Mouse (Mus musculus) neural tube, embryonic 12.5 days (tissue): Measurements from ENCODE around the gene Cd69. TPM values are rescaled to one million over a fixed set of nuclear protein-coding genes. Genes with fewer than 3 reads are reported as not detected.

Experiments
- ATAC-seq: fragments of 200-750 bp; cut with Nextera tagmentation; 2 replicates; pipeline ENCODE4 v1.8.0; 2017; ENCODE audit warnings: low read depth, mild to moderate bottlenecking, moderate TSS enrichment, moderate library complexity; ENCODE audit not compliant: low FRiP score
- H3K27ac ChIP-seq: fragments of 300-500 bp; sonication (generic); 2 replicates; pipeline ENCODE4 v1.5.1; 2016
- H3K27me3 ChIP-seq: fragments of 300-500 bp; sonication (generic); replicated peaks from 2 replicates; pipeline ENCODE4 v1.6.1; 2016; ENCODE audit warnings: mild to moderate bottlenecking
- H3K36me3 ChIP-seq: fragments of 300-500 bp; sonication (generic); 2 replicates; pipeline ENCODE4 v1.6.1; 2016; ENCODE audit warnings: mild to moderate bottlenecking
- H3K4me1 ChIP-seq: fragments of 300-500 bp; sonication (generic); 2 replicates; pipeline ENCODE4 v1.6.1; 2016
- H3K4me2 ChIP-seq: fragments of 300-500 bp; sonication (generic); replicated peaks from 2 replicates; pipeline ENCODE4 v1.6.1; 2016; ENCODE audit warnings: mild to moderate bottlenecking
- H3K4me3 ChIP-seq: fragments of 300-500 bp; sonication (generic); 2 replicates; pipeline ENCODE4 v1.5.1; 2016
- H3K9ac ChIP-seq: fragments of 300-500 bp; sonication (generic); 2 replicates; pipeline ENCODE4 v1.6.1; 2016; ENCODE audit warnings: mild to moderate bottlenecking
- H3K9me3 ChIP-seq: fragments of 300-500 bp; sonication (generic); 2 replicates; pipeline ENCODE4 v1.6.1; 2016; ENCODE audit warnings: mild to moderate bottlenecking
- WGBS: fragments of 180-500 bp; shearing (Covaris S2); methylation state at CpG from one replicate; pipeline ENCODE4 v1.1.7; 2016; 5-methylcytosine and 5-hydroxymethylcytosine counted together
- polyA plus RNA-seq: library from polyadenylated mRNA; unstranded; fragments of >200 nt; fragmentation: Nextera tagmentation; extraction: Ambion mirVana; gene quantifications from 2 replicates; pipeline ENCODE4 v1.2.1, GENCODE M21; 2016

The Cd69 gene
- polyA plus RNA-seq, 1 experiment from 2014 or later, result not detected

DNA sequence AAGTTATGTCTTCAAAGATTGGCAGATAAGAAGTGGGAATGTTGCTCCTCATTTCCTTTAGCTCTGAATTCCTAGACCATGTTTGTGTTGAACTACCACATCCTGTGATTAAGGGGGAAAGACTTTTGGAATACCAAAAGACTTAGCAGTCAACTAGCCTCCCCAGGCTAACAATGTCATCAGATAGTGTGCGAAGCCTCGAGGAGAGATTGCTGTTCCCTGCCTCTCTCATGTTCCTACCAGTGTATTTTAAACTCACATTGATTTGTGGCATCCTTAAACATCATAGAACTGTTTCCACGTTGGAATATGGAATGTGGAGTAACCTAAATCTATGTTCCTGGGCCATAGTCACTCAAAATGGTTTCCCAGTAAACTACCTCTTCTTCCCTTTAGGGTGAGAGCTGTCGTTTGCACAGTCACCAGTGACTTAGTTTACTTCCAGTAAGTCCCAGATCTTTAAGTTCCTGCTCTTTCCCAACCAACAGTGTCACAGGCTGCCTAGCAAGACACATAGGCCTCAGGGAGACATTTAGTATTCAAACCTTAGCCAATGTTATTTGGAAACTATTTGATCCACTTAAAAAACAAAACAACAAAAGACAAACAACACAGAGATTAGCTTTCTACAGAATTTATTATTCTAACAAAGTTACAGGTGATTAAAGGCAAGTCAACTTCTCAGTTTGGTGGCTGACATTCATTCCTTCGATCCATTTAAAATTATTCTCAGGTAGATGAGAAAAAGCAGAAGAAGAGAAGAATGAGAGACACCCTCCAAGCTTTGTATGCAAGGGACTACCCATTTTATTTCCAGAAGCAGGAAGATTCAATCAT lies 43.0 kb downstream of the Cd69 start:
- H3K4me1 ChIP-seq, result no peaks in the 10 kb centered on the region
- H3K27me3 ChIP-seq, result no peaks in the 10 kb centered on the region
- H3K36me3 ChIP-seq, result no peaks in the 10 kb centered on the region
- no peak overlapping the region for H3K9ac ChIP-seq
- H3K9me3 ChIP-seq, result no peaks in the 10 kb centered on the region
- no peak overlapping the region for H3K27ac ChIP-seq
- ATAC-seq, result no peak
- H3K4me2 ChIP-seq, result no peak overlapping the region
- no peak overlapping the region for H3K4me3 ChIP-seq
- 80% methylated on average over 5 of the region's 5 CpGs for WGBS

DNA sequence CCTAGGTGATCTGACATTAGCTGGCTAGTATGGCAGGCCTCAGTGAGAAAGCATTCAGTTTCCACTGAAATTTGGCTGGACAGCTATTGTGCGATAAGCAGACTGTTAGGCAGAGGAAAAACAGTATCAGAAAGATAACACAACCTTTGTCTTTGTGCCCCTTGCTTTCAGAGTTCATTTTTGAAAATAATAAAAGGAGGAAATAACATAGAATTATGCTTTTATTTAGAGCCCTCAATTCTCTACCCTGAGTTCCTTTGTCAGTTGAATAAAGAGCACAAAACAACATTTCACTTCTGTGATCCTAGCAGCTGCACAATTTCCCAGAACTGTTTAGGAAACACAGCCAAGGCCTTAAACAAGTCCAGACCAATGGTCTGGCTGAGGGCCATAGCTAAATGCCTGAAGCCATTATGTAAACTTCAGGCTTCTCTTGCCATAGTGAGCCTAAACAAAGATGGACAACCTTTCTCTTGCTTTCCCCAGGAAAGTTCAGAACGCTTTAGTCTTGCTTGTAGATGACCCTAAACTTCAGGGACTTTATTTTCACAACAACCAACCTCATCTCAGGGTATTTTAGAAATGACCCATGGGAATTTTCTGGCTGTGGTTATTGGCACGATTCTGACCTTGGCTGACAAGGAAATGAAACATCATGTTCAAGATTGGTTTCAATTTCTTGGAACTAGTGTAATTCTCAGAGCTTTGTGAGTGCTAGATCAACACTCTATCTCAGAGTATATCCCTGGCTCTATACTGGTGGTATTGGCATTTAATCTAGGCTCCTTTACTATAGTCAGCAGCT lies 45.3 kb downstream of the Cd69 start:
- WGBS, result 80% methylated on average over 3 of the region's 3 CpGs
- H3K36me3 ChIP-seq, result no peaks in the 10 kb centered on the region
- no peaks in the 10 kb centered on the region for H3K9me3 ChIP-seq
- H3K9ac ChIP-seq, result no peak overlapping the region
- ATAC-seq, result no peak
- H3K4me3 ChIP-seq, result no peak overlapping the region
- no peaks in the 10 kb centered on the region for H3K27me3 ChIP-seq
- no peak overlapping the region for H3K27ac ChIP-seq
- no peak overlapping the region for H3K4me2 ChIP-seq
- no peaks in the 10 kb centered on the region for H3K4me1 ChIP-seq

DNA sequence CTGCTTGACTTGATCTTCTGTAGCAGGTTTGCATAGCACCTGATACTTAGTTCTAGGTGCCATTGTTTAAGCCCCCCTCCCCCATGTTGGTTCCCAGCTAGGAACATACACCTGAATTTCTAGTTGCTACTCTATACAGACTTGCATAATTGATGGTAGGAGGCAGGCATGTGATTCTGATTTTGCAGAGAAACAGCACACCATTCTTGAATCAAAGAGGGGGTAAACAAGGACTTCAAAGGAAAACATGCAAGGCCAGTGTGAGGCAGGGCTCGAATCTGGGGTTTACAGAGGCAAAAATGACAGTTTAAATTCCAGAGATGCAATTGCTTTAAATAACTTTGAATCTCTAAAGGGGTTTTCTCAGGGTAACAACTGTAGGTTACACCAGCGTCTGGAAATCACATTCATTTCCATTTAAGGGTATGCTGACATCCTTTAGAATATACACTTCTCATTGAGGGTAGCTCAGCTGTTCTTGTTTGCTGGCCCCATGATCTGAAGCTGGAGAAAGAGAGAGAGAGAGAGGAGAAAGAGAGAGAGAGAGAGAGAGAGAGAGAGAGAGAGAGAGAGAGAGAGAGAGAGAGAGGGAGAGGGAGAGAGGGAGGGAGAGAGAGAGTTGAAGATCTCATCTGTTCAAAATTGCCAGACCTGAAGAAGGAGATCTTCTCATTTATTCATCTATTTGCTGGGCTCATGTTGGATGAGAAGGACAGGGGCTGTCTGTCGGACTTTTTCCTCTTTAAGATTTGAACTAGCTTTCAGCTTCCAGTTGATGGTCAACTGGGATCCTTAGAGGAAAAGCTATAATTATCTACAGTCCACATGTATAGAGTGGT lies 46.1 kb downstream of the Cd69 start:
- H3K9me3 ChIP-seq, result no peaks in the 10 kb centered on the region
- no peak for ATAC-seq
- H3K27me3 ChIP-seq, result no peaks in the 10 kb centered on the region
- H3K27ac ChIP-seq, result no peak overlapping the region
- H3K9ac ChIP-seq, result no peak overlapping the region
- no peaks in the 10 kb centered on the region for H3K4me1 ChIP-seq
- H3K4me3 ChIP-seq, result no peak overlapping the region
- WGBS, result 60% methylated on average over 3 of the region's 3 CpGs
- H3K36me3 ChIP-seq, result no peaks in the 10 kb centered on the region
- no peak overlapping the region for H3K4me2 ChIP-seq

DNA sequence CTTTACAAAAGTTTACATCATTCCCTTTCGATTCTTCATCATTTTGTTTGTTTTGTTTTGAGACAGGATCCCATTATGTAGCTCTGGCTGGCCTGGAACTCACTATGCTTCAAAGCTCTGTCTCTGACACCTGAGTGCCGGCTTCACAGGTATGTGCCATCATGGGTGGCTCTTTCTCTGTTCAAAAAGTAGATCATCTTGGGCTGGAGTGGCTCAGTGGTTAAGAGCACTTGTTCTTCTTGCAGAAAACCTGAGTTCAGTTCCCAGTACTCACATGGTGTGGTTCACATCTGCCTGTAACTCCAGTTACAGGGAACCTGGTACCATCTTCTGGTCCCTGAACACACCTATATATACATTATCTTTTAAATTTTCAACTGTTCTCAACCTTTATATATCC lies 50.2 kb downstream of the Cd69 start:
- H3K4me2 ChIP-seq, result no peak overlapping the region
- H3K27me3 ChIP-seq, result no peaks in the 10 kb centered on the region
- no peaks in the 10 kb centered on the region for H3K9me3 ChIP-seq
- no peak overlapping the region for H3K27ac ChIP-seq
- 87% methylated on average over 2 of the region's 2 CpGs for WGBS
- H3K36me3 ChIP-seq, result no peaks in the 10 kb centered on the region
- no peak for ATAC-seq
- no peak overlapping the region for H3K4me3 ChIP-seq
- H3K4me1 ChIP-seq, result no peaks in the 10 kb centered on the region
- no peak overlapping the region for H3K9ac ChIP-seq

DNA sequence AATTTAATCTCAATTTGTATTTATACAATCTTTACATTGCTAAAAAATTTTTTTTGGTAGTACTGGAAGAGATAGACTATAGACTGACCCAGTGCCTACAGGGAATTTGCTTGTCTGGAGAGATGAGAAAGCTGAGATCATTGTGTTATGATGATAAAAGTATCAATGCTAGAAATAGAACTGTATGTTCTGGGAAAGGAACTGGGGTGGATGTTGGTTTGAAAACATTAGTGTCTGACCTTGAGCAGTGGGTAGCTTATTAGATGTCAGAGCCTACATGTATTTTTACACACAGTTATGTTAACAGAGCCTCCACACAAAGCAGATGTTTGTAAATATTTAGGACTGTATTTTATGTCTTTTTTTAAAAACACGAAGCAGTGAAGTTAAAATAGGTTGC lies 51.1 kb downstream of the Cd69 start:
- Histone ChIP-seq H3K9me3 (no peaks in the 10 kb centered on the region), H3K4me3 (no peak overlapping the region), H3K4me1 (no peaks in the 10 kb centered on the region), H3K4me2 (no peak overlapping the region), H3K27ac (no peak overlapping the region), H3K9ac (no peak overlapping the region), H3K27me3 (no peaks in the 10 kb centered on the region), H3K36me3 (no peaks in the 10 kb centered on the region)
- ATAC-seq, result no peak
- 76% methylated on average over 1 of the region's 1 CpGs for WGBS

DNA sequence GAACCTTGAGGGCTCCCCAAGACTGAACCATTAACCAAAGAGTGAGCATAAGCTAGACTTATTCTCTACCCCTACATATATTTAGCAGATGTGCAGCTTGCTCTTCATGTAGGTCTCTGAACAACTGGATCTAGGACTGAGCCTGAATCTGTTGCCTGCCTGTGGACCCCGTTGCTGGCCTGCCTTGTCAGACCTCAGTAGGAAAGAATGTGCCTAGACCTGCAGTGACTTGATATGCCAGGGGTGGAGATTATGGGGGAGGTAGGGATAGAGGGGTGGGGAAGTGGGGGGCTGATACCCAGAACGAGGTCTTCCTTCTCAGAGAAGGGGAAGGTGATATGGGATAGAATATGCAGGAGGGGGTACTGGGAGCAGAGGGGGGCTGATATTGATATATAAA lies 51.6 kb downstream of the Cd69 start:
- Histone ChIP-seq H3K36me3 (no peaks in the 10 kb centered on the region), H3K27me3 (no peaks in the 10 kb centered on the region), H3K9me3 (no peaks in the 10 kb centered on the region), H3K4me3 (no peak overlapping the region), H3K4me1 (no peaks in the 10 kb centered on the region), H3K9ac (no peak overlapping the region), H3K4me2 (no peak overlapping the region), H3K27ac (no peak overlapping the region)
- 88% methylated on average over 2 of the region's 2 CpGs for WGBS
- no peak for ATAC-seq

DNA sequence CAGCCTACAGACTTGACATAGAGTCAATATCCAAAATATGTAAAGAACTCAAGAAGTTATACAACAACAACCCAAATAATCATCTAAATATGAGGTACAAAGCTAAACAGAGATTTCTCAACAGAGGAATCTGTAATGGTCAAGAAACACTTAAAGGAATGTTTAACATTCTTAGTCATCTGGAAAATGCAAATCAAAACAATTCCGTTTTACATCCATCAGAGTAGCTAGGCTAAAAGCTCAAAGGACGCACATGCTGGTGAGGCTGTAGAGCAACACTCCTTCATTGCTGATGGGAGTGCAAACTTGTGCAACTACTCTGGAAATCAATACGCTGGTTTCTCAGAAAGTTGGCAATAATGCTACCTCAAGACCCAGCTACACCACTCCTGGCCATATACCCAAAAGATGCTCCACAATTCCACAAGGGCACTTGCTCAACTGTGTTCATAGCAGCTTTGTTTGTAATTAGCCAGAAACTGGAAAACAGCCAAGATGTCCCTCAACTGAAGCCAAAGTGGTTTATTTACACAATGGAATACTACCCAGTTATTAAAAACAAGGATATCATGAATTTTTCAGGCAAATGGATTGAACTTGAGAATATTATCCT lies 52.9 kb downstream of the Cd69 start:
- 88% methylated on average over 3 of the region's 3 CpGs for WGBS
- Histone ChIP-seq H3K9ac (no peak overlapping the region), H3K27me3 (no peaks in the 10 kb centered on the region), H3K9me3 (no peaks in the 10 kb centered on the region), H3K27ac (no peak overlapping the region), H3K4me1 (no peaks in the 10 kb centered on the region), H3K4me2 (no peak overlapping the region), H3K4me3 (no peak overlapping the region), H3K36me3 (no peaks in the 10 kb centered on the region)
- no peak for ATAC-seq

DNA sequence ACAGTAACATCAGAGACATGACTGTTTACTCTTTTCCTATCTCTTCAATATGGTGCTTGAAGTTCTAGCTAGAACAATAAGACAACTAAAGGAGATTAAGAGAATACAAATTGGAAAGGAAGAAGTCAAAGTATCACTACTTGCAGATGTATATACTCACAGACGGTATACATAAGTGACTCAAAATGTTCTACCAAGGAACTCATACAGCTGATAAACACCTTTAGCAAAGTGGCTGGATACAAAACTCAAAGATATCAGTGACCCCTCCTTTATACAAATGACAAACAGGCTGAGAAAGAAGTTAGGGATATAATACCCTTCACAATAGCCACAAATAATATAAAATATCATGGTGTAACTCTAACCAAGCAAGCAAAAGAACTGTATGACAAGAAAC lies 54.2 kb downstream of the Cd69 start:
- Histone ChIP-seq H3K36me3 (no peaks in the 10 kb centered on the region), H3K9ac (no peak overlapping the region), H3K4me2 (no peak overlapping the region), H3K27me3 (no peaks in the 10 kb centered on the region), H3K9me3 (no peaks in the 10 kb centered on the region), H3K4me1 (no peaks in the 10 kb centered on the region), H3K4me3 (no peak overlapping the region), H3K27ac (no peak overlapping the region)
- ATAC-seq, result no peak
- WGBS, result 96% methylated on average over 1 of the region's 1 CpGs

DNA sequence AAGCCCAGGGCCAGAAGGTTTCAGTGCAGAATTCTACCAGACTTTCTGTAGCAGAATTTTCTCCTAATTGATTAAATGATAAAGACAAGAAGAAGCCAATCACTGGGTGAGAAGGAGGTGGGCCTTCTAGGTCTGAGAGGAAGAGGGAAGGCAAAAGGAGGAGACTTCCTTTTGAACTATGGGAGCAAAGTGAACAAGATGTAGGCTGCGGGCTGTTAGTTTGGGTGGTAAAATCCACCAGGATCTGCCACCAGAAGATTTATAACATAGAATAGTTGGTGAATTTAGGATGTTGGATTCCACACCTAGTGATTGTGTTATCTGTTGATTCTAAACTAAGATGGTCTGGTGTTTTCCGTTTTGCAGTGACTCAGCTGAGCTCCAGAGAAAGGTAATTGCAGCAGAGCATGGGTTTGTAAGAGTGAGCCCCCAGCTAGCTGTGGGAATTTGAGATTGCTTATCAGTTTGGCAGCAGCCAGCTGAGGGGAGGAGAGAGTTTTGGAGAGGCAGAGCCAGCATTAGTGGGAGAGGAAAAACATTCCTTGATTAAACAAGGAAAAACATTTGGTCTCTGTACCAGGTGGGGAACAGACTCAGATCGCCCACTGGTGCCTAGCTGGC lies 55.2 kb downstream of the Cd69 start:
- no peak for ATAC-seq
- Histone ChIP-seq H3K27ac (no peak overlapping the region), H3K36me3 (no peaks in the 10 kb centered on the region), H3K4me2 (no peak overlapping the region), H3K9ac (no peak overlapping the region), H3K4me3 (no peak overlapping the region), H3K27me3 (no peaks in the 10 kb centered on the region), H3K9me3 (no peaks in the 10 kb centered on the region), H3K4me1 (no peaks in the 10 kb centered on the region)
- 86% methylated on average over 3 of the region's 3 CpGs for WGBS

DNA sequence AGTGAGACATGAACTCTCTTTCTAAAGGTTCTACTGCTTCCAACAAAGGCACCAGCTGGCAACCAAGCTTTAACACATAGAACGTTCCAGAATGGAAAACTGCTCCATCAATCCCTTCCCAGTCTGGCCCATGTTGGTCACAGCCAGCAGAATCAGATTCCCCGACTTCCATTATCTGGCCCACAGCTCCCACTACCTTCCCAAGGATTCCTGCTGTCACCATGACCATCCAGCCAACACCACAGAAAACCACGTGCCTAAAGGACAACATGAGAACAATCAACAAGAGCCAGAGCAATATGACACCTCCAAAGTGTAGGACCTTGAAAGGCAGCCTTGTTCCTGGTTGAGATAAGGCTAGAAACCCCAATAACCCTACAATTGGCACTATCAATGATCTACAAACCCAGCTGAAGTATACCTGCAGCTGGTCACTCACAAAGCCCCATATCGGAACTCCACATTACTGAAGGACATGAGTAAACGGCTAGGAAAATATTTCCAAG lies 57.0 kb downstream of the Cd69 start:
- no peak for ATAC-seq
- no peaks in the 10 kb centered on the region for H3K36me3 ChIP-seq
- H3K9me3 ChIP-seq, result no peaks in the 10 kb centered on the region
- no peaks in the 10 kb centered on the region for H3K4me1 ChIP-seq
- H3K27me3 ChIP-seq, result no peaks in the 10 kb centered on the region
- no peak overlapping the region for H3K27ac ChIP-seq
- 87% methylated on average over 5 of the region's 5 CpGs for WGBS
- no peak overlapping the region for H3K4me2 ChIP-seq
- no peak overlapping the region for H3K9ac ChIP-seq
- H3K4me3 ChIP-seq, result no peak overlapping the region
